Mouse (Mus musculus): ENCODE measurements around the gene Gm3411.
"Not testable (repeated sequence)": the region's sequence is repeated elsewhere in the genome, so short reads cannot be mapped to it uniquely, and the experiment has no call there.

Gene Gm3411

DNA sequence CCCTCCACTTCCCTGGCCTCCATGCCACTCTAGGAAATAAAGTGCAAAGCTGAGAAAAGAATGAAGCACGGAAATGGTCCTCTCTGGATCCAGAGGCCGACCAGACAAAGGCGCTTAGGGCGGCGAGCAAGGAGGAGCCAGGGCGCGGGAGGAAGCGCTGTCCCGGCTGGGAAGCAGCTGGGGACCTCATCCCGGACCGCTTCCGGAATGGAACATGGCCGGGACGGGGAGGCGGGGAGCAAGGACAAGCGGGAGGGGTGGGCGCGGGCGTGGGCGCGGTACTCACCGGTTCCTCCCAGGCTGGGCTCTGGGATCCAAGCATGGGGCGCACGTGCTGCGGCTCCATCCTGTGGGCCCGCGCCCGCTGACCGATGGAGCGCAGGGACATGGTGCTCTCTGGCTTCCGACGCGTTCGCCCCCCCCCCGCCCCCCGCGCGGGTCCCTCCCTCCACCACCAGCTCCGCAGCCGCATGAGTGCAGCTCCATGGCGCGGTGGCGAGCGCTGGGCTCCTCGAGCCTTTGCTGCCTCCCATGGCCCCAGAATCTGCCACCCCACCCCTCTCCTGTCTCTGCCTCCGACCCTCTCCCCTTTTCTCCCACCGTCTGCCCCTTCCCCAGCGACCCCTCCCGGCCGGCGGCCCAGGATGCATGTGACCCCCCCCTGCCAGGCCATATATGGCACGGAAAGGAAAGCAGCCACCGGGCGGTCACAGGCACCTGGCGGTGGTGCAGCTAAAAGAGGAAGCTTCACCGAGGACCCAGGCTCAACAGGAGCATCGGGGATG is at the start of gene Gm3411:
Gm3411 (minus strand) TSS at position 320 of the 785 bp plus-strand sequence.
- DNase-seq, result peak; percentile 45

DNA sequence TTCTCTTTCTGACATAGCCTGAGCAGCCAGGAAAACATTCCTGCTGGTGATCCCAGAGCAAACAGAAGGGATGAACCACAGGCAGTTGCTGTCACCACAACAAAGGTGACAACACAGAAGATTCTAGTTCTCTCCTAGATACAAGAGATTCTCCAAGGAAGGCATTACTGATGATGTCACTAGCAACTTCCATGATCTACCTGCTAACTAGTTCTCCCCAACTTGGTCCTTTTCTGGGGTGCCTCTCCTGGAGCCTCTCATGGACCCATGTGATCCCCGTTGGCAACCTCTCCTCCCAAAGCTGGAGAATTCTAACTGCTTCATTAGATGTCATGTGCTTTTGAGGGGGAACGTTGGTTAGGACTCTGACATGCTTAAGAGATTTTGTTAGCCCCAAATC is 17.7 kb upstream of the Gm3411 start, which contains the start of gene Gm21103:
Gm21103 (minus strand) TSS at position 101 of the 400 bp plus-strand sequence.
- DNase-seq, result not testable (repeated sequence)

DNA sequence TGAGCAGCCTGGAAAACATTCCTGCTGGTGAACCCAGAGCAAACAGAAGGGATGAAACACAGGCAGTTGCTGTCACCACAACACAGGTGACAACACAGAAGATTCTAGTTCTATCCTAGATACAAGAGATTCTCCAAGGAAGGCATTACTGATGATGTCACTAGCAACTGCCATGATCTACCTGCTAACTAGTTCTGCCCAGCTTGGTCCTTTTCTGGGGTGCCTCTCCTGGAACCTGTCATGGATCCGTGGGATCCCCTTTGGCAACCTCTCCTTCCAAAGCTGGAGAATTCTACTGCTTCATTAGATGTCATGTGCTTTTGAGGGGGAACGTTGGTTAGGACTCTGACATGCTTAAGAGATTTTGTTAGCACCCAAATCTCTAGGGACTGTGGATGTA is 67.9 kb downstream of the Gm3411 start, which contains the start of gene Gm21560:
Gm21560 (minus strand) TSS at position 101 of the 400 bp plus-strand sequence.
- DNase-seq, result not testable (repeated sequence)
